Mouse (Mus musculus): ENCODE data around the gene Clvs2. TPM values are rescaled to one million over a fixed set of nuclear protein-coding genes. Genes with fewer than 3 reads are reported as not detected.

The Clvs2 gene
- not detected in 2 replicates for total RNA-seq (2015; ENCODE audit: low replicate concordance)
- total RNA-seq (2017; ENCODE audit: low replicate concordance): not detected in 2 replicates

DNA sequence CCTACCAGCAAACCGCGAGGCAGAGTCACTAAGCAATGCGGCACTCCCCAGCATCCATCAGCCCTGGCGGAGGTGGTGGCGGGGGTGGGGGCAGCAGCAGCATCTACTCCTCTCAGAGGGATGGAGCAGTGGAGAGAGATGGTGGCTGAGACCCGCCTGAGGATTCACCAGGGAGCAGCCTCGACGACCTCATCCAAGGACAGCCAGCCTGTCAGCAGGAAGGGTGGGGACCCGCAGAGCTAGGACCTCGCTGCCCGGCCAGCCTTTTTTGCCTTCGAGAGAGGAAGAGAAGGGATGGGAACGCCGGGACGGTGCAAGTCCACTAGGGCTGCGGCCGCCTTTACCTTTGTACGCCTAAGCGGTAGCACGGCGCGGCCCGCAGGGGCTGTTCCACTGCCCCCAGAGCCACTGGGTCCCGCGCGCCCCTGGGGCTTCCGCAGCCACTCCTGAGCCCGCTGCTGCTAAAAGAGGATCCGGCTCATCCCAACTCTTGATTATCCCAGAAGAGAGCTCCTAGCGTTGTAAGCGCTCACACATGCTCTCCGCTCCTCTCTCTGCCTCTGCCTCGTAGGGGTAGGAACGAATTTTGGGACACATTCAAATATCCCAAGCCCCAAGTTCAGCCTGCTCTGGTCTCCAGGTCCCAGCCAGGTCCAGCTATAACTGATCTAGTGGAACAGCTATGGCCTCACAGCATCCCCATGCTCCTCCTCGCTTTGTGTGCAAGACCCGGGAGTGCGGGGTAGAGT, at the start of gene Clvs2:
Clvs2 (minus strand) TSS at position 639 of the 749 bp plus-strand sequence.
- no peak for ATAC-seq (replicated peaks; ENCODE audit: low FRiP score, poor library complexity, severe bottlenecking)

DNA sequence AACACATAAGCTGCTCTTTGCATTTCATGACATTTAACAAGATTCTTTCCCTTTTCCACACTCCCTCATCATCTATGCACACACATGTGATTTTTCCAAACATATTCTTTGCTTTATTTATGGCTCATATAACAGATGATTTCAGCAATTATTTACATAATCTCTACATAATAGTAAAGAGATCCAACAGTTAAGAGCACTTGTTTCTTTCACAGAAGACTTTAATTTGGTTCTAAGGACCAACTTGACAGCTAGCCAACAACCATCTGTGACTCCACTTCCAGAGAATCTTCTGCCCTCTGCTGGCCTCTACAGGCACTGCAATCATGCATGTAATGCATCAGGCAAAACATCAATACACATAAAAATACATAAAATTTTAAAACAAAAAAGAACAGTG, 28.6 kb upstream of the Clvs2 start:
- ATAC-seq (replicated peaks; ENCODE audit: low FRiP score, poor library complexity, severe bottlenecking): no peak

DNA sequence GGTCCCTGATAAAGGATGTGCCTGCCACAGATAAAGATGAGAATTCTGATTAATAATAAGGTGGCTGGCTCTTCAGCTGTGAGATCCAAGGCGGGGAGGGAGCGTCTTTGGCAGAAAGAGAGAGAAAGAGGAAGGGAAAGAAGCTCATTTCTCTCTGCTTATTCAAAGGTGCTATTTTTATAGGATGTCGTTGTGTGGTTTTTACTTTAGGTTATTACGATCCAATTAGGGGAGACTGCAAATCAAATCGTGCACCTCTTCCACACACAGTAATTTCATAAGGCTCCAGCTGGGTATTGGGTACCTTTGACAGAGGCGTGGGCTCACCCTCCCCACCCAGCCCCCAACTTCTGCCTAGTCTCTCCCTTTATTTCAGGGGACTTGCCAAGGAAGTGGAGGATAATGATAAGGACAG, 985 bp downstream of the Clvs2 start:
- ATAC-seq (replicated peaks; ENCODE audit: low FRiP score, poor library complexity, severe bottlenecking): no peak

DNA sequence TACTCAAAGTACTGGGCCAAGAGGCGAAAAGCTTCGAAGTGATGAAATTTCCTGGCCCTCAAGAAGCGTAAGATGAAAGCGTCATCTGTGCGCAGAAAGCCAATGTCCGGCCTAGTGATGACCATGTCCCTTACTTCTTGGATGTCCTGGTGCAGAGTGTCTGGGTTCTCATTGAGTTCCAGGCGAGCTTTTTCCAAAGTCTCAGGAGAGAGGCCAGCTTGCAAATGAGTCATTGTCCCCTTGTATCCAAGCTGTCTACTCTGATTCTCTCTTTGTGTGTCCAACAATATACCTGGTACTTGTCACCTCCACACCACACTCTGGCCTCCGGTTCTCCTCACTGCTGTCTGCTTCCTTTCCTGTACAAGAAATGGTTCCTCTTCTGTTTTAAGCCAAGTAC, 1.9 kb downstream of the Clvs2 start:
- no peak for ATAC-seq (replicated peaks; ENCODE audit: low FRiP score, poor library complexity, severe bottlenecking)

DNA sequence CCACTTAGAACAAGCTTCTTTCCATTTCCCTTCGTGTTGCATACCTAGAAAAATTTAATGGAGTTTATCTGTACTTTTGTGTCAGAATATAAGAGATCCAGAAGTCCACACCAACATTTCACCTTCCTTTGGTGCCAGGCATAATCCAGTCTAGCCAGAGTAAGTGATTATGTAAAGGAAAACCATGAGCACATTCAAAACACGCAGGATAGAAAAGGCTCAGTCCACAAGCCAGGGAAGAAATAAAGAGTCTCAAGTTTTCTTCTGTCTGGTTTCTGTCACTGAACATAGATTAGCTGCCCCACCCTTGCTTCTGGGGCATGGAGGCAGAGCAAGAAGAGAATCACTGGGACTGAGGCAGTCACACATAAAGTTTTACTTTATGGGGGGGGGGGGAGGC, 8.4 kb downstream of the Clvs2 start:
- ATAC-seq (replicated peaks; ENCODE audit: low FRiP score, poor library complexity, severe bottlenecking): no peak

DNA sequence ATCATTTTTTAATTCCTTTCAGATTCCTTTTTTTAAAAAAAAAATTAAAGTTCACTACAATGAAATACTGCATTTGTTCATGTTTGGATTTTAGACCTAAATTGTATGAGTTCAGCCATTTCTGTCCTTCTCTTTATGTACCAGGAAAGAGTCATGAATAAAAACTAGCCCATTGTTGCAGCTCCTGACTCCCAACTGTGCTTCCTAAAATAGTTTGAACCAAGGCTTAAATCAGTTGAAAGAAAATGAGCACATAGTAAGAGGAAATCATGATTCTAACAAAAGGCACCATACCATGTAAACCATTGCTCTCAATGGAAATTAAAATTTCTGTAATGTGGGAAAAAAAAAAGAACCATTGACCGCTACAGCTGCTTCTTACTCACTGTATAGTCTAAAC, 11.4 kb downstream of the Clvs2 start:
- ATAC-seq (replicated peaks; ENCODE audit: low FRiP score, poor library complexity, severe bottlenecking): no peak

DNA sequence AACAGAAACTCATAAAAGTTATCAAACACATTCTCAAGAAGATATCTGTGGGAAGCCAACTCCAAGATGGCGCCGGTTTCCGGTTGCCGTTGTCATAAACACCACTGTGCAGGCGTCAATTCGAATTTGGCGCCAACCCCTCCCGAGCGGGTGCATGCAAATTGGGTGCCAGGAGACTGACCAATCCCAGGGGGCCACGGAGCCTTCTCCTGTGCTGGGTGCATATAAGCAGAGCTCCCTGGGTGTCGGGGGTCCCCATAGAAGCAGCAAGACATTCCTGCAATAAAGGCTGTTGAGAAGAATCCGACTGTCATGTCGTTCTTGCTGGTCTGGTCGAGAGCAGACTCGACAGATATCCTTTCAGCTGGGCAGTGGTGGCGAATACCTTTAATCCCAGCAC, 31.8 kb downstream of the Clvs2 start:
- ATAC-seq (replicated peaks; ENCODE audit: low FRiP score, poor library complexity, severe bottlenecking): no peak

DNA sequence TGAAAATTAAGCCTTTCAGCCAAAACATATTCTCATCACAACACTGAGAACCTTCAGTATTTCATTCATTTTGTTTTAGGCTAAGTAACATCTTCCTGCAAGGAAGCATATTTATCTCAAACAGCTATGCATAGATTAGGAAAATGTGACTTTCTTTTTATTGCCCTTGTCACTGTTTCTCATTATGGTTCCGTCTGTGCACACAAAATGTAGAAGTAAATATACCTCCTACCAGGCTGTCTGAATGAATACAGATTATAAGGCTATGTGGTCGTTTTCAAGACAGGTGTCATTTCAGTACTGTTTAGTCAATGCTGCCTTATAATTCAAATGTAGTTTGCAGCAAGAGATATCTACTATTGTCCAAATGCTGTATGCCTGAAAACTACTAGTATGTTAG, 35.8 kb downstream of the Clvs2 start:
- no peak for ATAC-seq (replicated peaks; ENCODE audit: low FRiP score, poor library complexity, severe bottlenecking)

DNA sequence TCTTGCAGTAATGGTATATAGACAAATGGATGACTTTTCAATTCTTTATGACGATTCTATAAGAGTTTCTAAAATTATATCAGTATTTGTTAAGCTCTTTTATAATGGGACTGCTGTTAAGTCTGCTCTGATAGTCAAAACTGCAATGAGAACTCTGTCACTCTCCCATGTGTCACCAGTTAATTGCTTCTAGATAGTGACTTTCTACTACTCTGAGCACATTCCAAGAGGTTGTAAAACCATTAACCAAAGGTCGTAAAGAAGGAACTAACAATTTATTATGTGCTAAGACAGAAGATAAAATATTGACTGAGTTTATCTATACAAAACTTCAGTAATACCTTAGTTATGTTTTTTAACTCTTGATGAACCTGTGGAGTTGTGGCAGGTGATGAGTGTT, 37.5 kb downstream of the Clvs2 start:
- ATAC-seq (replicated peaks; ENCODE audit: low FRiP score, poor library complexity, severe bottlenecking): no peak

DNA sequence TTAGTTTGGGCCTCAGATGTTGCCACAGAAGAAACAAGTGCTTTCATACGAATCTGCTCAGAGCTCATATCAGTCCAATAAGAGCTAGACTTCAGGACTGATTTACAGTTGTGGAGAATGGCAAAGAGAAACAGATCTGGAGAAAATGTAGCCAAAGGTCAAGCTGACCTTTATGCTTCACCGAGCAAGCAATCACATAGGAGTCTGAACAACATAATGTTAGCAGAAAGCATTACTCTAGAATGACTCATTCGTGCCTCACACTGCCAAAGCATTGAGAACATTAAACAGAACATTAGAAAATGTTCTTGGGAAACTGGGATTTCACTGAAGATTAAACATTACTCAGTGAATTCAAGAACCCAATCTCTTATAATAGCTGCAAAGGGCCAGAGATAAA, 66.5 kb downstream of the Clvs2 start:
- no peak for ATAC-seq (replicated peaks; ENCODE audit: low FRiP score, poor library complexity, severe bottlenecking)

DNA sequence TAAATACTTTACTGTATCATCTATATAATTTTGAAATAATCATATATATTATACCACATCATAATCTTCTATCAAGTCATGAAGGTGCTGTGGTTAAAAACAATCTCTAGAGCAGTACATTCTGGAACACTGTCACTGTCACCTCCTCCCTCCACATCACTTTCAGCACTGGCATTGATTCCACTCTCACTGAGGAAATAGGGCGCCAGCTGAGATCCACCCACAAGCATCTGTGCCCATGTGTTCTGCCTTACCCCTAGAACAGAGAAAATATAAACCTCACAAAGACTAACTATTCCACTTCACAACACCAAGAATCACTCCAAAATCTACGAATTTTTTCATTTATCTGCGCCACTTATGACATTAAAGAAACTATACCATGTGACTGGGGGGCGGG, 84.2 kb downstream of the Clvs2 start:
- ATAC-seq (replicated peaks; ENCODE audit: low FRiP score, poor library complexity, severe bottlenecking): no peak

Other genes starting within 250 kb of the Clvs2 start
- gene Sult3a2, start 161.9 kb upstream of the Clvs2 start, total RNA-seq (2015; ENCODE audit: low replicate concordance): not detected in 2 replicates
- not detected in 2 replicates for gene Sult3a2, start 161.9 kb upstream of the Clvs2 start, total RNA-seq (2017; ENCODE audit: low replicate concordance)
- not detected in 2 replicates for gene Sult3a1, start 233.0 kb upstream of the Clvs2 start, total RNA-seq (2015; ENCODE audit: low replicate concordance)
- gene Sult3a1, start 233.0 kb upstream of the Clvs2 start, total RNA-seq (2017; ENCODE audit: low replicate concordance): not detected in 2 replicates